Mouse (Mus musculus): ENCODE measurements around the gene B3gnt6. TPM values are rescaled to one million over a fixed set of nuclear protein-coding genes. Genes with fewer than 3 reads are reported as not detected.
A peak's percentile ranks its signal among the peaks of the same experiment; 100 is the strongest.

Gene B3gnt6
- 0.12 TPM for polyA plus RNA-seq (2021)

GRCm38 (mm10) chr7:98199381-98199780 is at the start of gene B3gnt6:
Gene B3gnt6, minus strand, starts transcription at chr7:98199481.
- POLR2A ChIA-PET = no interaction called here
- TF ChIP-seq CTCF (IDR thresholded peaks at IDR 0.05) = no peak
- no peak for ATAC-seq
- CTCF ChIA-PET = interaction anchor here (1.5 to 2.2 kb wide), 3 partner anchors 9 to 74 kb away, joined by 4 to 5 read pairs (median 5); no protein-coding TSS in a partner anchor
- in situ Hi-C loops (cut with MboI; ENCODE audit: low pct_unique_long_range_greater_than_20kb) = no loop called here
- H3K27me3 ChIP-seq = peaks cover 4% of the 10 kb centered on the region
- no peak for DNase-seq (ENCODE audit: low read depth, low spot score)

GRCm38 (mm10) chr7:98236686-98237359 is 37.5 kb upstream of the B3gnt6 start:
- no peak for TF ChIP-seq CTCF (IDR thresholded peaks at IDR 0.05)
- ChIA-PET CTCF (no interaction called here), POLR2A (no interaction called here)
- in situ Hi-C loops (cut with MboI; ENCODE audit: low pct_unique_long_range_greater_than_20kb) = no loop called here
- no peak for ATAC-seq
- no peaks in the 10 kb centered on the region for H3K27me3 ChIP-seq
- no peak for DNase-seq (ENCODE audit: low read depth, low spot score)

GRCm38 (mm10) chr7:98223796-98224195 is 24.5 kb upstream of the B3gnt6 start:
- POLR2A ChIA-PET = no interaction called here
- CTCF ChIA-PET = no interaction called here
- H3K27me3 ChIP-seq = no peaks in the 10 kb centered on the region
- ATAC-seq = no peak
- DNase-seq (ENCODE audit: low read depth, low spot score) = no peak
- in situ Hi-C loops (cut with MboI; ENCODE audit: low pct_unique_long_range_greater_than_20kb) = no loop called here
- TF ChIP-seq CTCF (IDR thresholded peaks at IDR 0.05) = no peak

GRCm38 (mm10) chr7:98216713-98217112 is 17.4 kb upstream of the B3gnt6 start:
- TF ChIP-seq CTCF (IDR thresholded peaks at IDR 0.05) = no peak

GRCm38 (mm10) chr7:98202946-98203345 is 3.7 kb upstream of the B3gnt6 start:
- TF ChIP-seq CTCF (IDR thresholded peaks at IDR 0.05) = no peak
- ATAC-seq (no peak), DNase-seq (ENCODE audit: low read depth, low spot score) (no peak)
- in situ Hi-C loops (cut with MboI; ENCODE audit: low pct_unique_long_range_greater_than_20kb) = no loop called here
- POLR2A ChIA-PET = no interaction called here
- no peaks in the 10 kb centered on the region for H3K27me3 ChIP-seq
- CTCF ChIA-PET = interaction anchor here (0.8 to 1.1 kb wide), 2 partner anchors 9 to 12 kb away, joined by 3 read pairs; no protein-coding TSS in a partner anchor

More at GRCm38 (mm10) chr7:98216713-98217112, 17.4 kb upstream of the B3gnt6 start:
- POLR2A ChIA-PET = no interaction called here
- no peak for ATAC-seq
- CTCF ChIA-PET = no interaction called here
- in situ Hi-C loops (cut with MboI; ENCODE audit: low pct_unique_long_range_greater_than_20kb) = no loop called here
- no peaks in the 10 kb centered on the region for H3K27me3 ChIP-seq
- no peak for DNase-seq (ENCODE audit: low read depth, low spot score)

GRCm38 (mm10) chr7:98201493-98202028 is 2.3 kb upstream of the B3gnt6 start:
- in situ Hi-C loops (cut with MboI; ENCODE audit: low pct_unique_long_range_greater_than_20kb) = no loop called here
- DNase-seq (ENCODE audit: low read depth, low spot score) (no peak), ATAC-seq (no peak)
- H3K27me3 ChIP-seq = no peaks in the 10 kb centered on the region
- CTCF ChIA-PET = no interaction called here
- POLR2A ChIA-PET = no interaction called here
- TF ChIP-seq CTCF (IDR thresholded peaks at IDR 0.05) = no peak

- no peaks in the 10 kb centered on the region for H3K27me3 ChIP-seq
- CTCF ChIA-PET = interaction anchor here (1.5 to 2.2 kb wide), 3 partner anchors 10 to 75 kb away, joined by 4 to 5 read pairs (median 5); no protein-coding TSS in a partner anchor
- POLR2A ChIA-PET = no interaction called here
- DNase-seq (ENCODE audit: low read depth, low spot score) (no peak), ATAC-seq (no peak)
- in situ Hi-C loops (cut with MboI; ENCODE audit: low pct_unique_long_range_greater_than_20kb) = no loop called here
- no peak for TF ChIP-seq CTCF (IDR thresholded peaks at IDR 0.05)
These were observed 1.1 kb upstream of the B3gnt6 start for GRCm38 (mm10) chr7:98200396-98200795.

GRCm38 (mm10) chr7:98195151-98195801 is 4.0 kb downstream of the B3gnt6 start:
- H3K27me3 ChIP-seq = peaks cover 10% of the 10 kb centered on the region
- ChIA-PET POLR2A (no interaction called here), CTCF (interaction anchor here (0.8 to 1.4 kb wide), 4 partner anchors 40 to 116 kb away, joined by 3 to 5 read pairs (median 3); no protein-coding TSS in a partner anchor)
- DNase-seq (ENCODE audit: low read depth, low spot score) (no peak), ATAC-seq (no peak)
- in situ Hi-C loops (cut with MboI; ENCODE audit: low pct_unique_long_range_greater_than_20kb) = no loop called here
- no peak for TF ChIP-seq CTCF (IDR thresholded peaks at IDR 0.05)

GRCm38 (mm10) chr7:98194026-98194792 is 5.1 kb downstream of the B3gnt6 start:
- TF ChIP-seq CTCF (IDR thresholded peaks at IDR 0.05) = no peak
- DNase-seq (ENCODE audit: low read depth, low spot score) (no peak), ATAC-seq (no peak)
- POLR2A ChIA-PET = interaction anchor here (0.7 to 1.2 kb wide), 2 partner anchors 39 to 58 kb away, joined by 3 read pairs; no protein-coding TSS in a partner anchor
- H3K27me3 ChIP-seq = peaks cover 10% of the 10 kb centered on the region
- in situ Hi-C loops (cut with MboI; ENCODE audit: low pct_unique_long_range_greater_than_20kb) = loop anchor here (5.0 kb wide), 2 partner anchors 42 to 148 kb away; no protein-coding TSS in a partner anchor
- CTCF ChIA-PET = interaction anchor here (1.0 to 1.4 kb wide), 3 partner anchors 8 to 118 kb away, joined by 3 to 4 read pairs (median 3); no protein-coding TSS in a partner anchor

GRCm38 (mm10) chr7:98193515-98194025 is 5.7 kb downstream of the B3gnt6 start:
- DNase-seq (ENCODE audit: low read depth, low spot score) (no peak), ATAC-seq (no peak)
- TF ChIP-seq CTCF (IDR thresholded peaks at IDR 0.05) = peak; percentile 65
- ChIA-PET POLR2A (interaction anchor here (0.7 to 1.2 kb wide), 2 partner anchors 39 to 58 kb away, joined by 3 read pairs; no protein-coding TSS in a partner anchor), CTCF (interaction anchor here (1.0 to 1.4 kb wide), 5 partner anchors 9 to 118 kb away, joined by 3 to 5 read pairs (median 4); no protein-coding TSS in a partner anchor)
- peaks cover 10% of the 10 kb centered on the region for H3K27me3 ChIP-seq
- in situ Hi-C loops (cut with MboI; ENCODE audit: low pct_unique_long_range_greater_than_20kb) = loop anchor here (5.0 kb wide), 2 partner anchors 41 to 149 kb away; no protein-coding TSS in a partner anchor
